Mouse (Mus musculus): ENCODE measurements around the gene Ctsw.

Gene Ctsw

DNA sequence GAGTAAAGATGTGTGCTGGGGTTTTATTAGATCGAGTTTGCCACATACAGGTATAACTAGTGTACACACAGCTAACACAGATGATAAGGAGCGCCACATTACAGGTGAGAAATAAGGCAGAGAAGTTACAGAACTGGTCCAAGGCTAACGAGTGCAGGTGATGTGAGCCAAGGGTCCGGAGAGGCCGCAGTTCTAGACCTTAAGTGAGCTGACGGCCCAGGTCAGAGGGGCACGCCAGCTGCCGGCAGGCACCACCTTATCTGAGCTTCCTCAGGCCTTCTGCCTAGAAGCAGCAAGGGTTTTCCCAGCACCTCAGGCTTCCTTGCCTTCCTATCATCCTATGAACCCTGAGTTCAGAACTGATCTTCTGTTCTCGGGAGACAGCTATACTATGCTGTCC lies 48.7 kb downstream of the Ctsw start:
- in situ Hi-C loops (cut with MboI, MseI): no loop called here

- in situ Hi-C loops (cut with MboI, MseI): no loop called here
These were observed 49.4 kb downstream of the Ctsw start for GRCm38 (mm10) chr19:5418750-5419466.
